Mouse (Mus musculus): ENCODE data around the gene Crat.

GRCm38 (mm10) chr2:30360626-30361025 lies 55.0 kb downstream of the Crat start:
- TF ChIP-seq CTCF (IDR thresholded peaks at IDR 0.05; ENCODE audit: low read depth) (no peak), EP300 (IDR thresholded peaks at IDR 0.05; ENCODE audit: low read depth) (no peak)
